Mouse (Mus musculus): ENCODE data around the gene Hist1h2bf. TPM values are rescaled to one million over a fixed set of nuclear protein-coding genes. Genes with fewer than 3 reads are reported as not detected.
"Not testable (repeated sequence)": the region's sequence is repeated elsewhere in the genome, so short reads cannot be mapped to it uniquely, and the experiment has no call there.

The Hist1h2bf gene
- polyA plus RNA-seq (2016; fragmentation: Nextera tagmentation; extraction: Ambion mirVana) = 1.5 and 2.0 TPM in 2 replicates

GRCm38 (mm10) chr13:23573898-23574524 is at the start of gene Hist1h2bf, which contains the start of gene Hist1h2ad:
Gene Hist1h2bf (minus strand): TSS chr13:23574196.
Gene Hist1h2ad (plus strand): TSS chr13:23574381.
- WGBS = under 1% methylated on average over 42 of the region's 42 CpGs
- H3K36me3 ChIP-seq; H3K27me3 ChIP-seq (replicated peaks); H3K9me3 ChIP-seq (replicated peaks): not testable (repeated sequence)
- peaks cover 19% of the 10 kb centered on the region for H3K4me1 ChIP-seq (replicated peaks)
- ATAC-seq (ENCODE audit: insufficient number of reproducible peaks, low FRiP score) = peak; percentile 90
- peak within 1 kb of the TSS; percentile 38 for H3K4me3 ChIP-seq
- H3K27ac ChIP-seq (ENCODE audit: poor library complexity, severe bottlenecking) = peak within 1 kb of the TSS; percentile 88
- H3K4me2 ChIP-seq = peak within 1 kb of the TSS; percentile 68
- peak within 1 kb of the TSS; percentile 73 for H3K9ac ChIP-seq

- H3K27ac ChIP-seq (ENCODE audit: poor library complexity, severe bottlenecking) = peak overlapping the region; percentile 98; the same call in 1 of the 2 replicates
- H3K4me1 ChIP-seq (replicated peaks) = peaks cover 12% of the 10 kb centered on the region
- no peak for ATAC-seq (ENCODE audit: insufficient number of reproducible peaks, low FRiP score)
- peak overlapping the region; percentile 74 for H3K4me3 ChIP-seq
- H3K9ac ChIP-seq = peak overlapping the region; percentile 96
- H3K36me3 ChIP-seq = no peaks in the 10 kb centered on the region
- WGBS = 26% methylated on average over 7 of the region's 7 CpGs
- no peaks in the 10 kb centered on the region for H3K27me3 ChIP-seq (replicated peaks)
- no peaks in the 10 kb centered on the region for H3K9me3 ChIP-seq (replicated peaks)
- H3K4me2 ChIP-seq = peak overlapping the region; percentile 98
Observed at GRCm38 (mm10) chr13:23622861-23623450, 49.0 kb upstream of the Hist1h2bf start.

DNA sequence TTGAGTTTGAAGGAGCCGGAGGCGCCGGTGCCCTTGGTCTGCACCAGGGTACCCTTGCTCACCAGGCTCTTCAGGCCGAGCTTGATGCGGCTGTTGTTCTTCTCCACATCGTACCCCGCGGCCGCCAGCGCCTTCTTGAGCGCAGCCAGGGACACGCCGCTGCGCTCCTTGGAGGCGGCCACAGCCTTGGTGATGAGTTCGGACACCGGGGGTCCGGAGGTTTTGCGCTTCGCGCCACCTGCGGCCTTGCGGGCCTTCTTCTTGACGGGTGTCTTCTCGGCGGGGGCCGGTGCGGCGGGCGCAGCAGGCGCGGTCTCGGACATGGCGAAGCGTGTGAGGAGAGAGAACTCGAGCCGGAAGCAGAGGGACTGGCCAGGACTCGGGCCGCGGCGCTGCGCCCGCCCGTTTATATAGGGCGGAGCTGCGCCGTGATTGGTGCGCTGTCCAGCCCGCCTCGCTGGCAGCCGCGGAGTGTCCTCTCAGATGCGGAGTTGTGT is 48.2 kb upstream of the Hist1h2bf start, which contains the start of gene Hist1h1e:
Hist1h1e (minus strand) TSS at position 384 of the 497 bp plus-strand sequence.
- under 1% methylated on average over 53 of the region's 53 CpGs for WGBS
- ATAC-seq (ENCODE audit: insufficient number of reproducible peaks, low FRiP score) = peak; percentile 94

DNA sequence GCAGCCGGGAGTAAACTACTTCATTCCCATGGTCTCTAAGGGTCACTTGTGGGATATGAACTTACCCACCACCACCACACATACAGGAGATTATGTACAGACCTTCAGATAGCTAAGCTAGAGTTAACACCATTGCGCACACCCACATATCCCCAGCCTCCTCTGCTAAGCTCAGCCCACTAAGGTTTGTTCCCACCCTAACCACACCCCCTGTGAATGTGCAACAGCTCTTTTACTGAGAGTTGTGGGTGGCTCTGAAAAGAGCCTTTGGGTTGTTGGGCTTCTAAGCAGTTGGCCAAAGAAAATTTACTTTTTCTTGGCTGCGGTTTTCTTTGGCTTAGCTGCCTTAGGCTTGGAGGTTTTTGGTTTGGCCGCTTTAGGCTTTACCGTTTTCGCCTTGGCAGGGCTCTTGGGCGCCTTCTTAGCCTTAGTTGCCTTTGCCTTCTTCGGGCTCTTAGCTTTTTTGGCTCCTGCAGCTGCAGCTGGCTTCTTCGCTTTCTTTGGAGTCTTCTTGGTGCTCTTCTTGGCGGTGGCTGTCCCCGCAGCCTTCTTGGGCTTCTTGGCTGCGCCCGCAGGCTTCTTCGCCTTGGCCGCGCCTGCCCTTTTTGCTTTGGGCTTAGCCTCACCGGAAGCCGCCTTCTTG is 47.7 kb upstream of the Hist1h2bf start:
- ATAC-seq (ENCODE audit: insufficient number of reproducible peaks, low FRiP score) = peak; percentile 86
- H3K4me3 ChIP-seq = peak overlapping the region; percentile 74
- peak overlapping the region; percentile 98 for H3K4me2 ChIP-seq
- H3K9me3 ChIP-seq (replicated peaks) = no peaks in the 10 kb centered on the region
- H3K27ac ChIP-seq (ENCODE audit: poor library complexity, severe bottlenecking) = peak overlapping the region; percentile 98
- peaks cover 12% of the 10 kb centered on the region for H3K4me1 ChIP-seq (replicated peaks)
- H3K9ac ChIP-seq = peak overlapping the region; percentile 96
- WGBS = under 1% methylated on average over 18 of the region's 18 CpGs
- no peaks in the 10 kb centered on the region for H3K36me3 ChIP-seq
- no peaks in the 10 kb centered on the region for H3K27me3 ChIP-seq (replicated peaks)

More for the DNA sequence above, 48.2 kb upstream of the Hist1h2bf start, which contains the start of gene Hist1h1e:
- Histone ChIP-seq H3K4me2 (peak within 1 kb of the TSS; percentile 98), H3K4me1 (replicated peaks) (peaks cover 12% of the 10 kb centered on the region), H3K27ac (ENCODE audit: poor library complexity, severe bottlenecking) (peak within 1 kb of the TSS; percentile 98), H3K9ac (peak within 1 kb of the TSS; percentile 96), H3K4me3 (peak within 1 kb of the TSS; percentile 74)
- not testable (repeated sequence) for H3K9me3 ChIP-seq (replicated peaks); H3K27me3 ChIP-seq (replicated peaks); H3K36me3 ChIP-seq

- Histone ChIP-seq H3K4me2 (peak within 1 kb of the TSS; percentile 98), H3K9me3 (replicated peaks) (no peaks in the 10 kb centered on the region), H3K27me3 (replicated peaks) (no peaks in the 10 kb centered on the region), H3K4me1 (replicated peaks) (peaks cover 12% of the 10 kb centered on the region), H3K36me3 (no peaks in the 10 kb centered on the region), H3K4me3 (peak within 1 kb of the TSS; percentile 74), H3K9ac (peak within 1 kb of the TSS; percentile 96), H3K27ac (ENCODE audit: poor library complexity, severe bottlenecking) (peak within 1 kb of the TSS; percentile 98)
- under 1% methylated on average over 27 of the region's 27 CpGs for WGBS
- ATAC-seq (ENCODE audit: insufficient number of reproducible peaks, low FRiP score) = peak; percentile 80
Observed at GRCm38 (mm10) chr13:23620733-23621531, 46.9 kb upstream of the Hist1h2bf start, which contains the start of gene Hist1h2be. Gene Hist1h2be (minus strand): TSS chr13:23621124.

GRCm38 (mm10) chr13:23620056-23620732 is 46.2 kb upstream of the Hist1h2bf start:
- no peak for ATAC-seq (ENCODE audit: insufficient number of reproducible peaks, low FRiP score)
- H3K27me3 ChIP-seq (replicated peaks) = no peaks in the 10 kb centered on the region
- peak overlapping the region; percentile 98 for H3K27ac ChIP-seq (ENCODE audit: poor library complexity, severe bottlenecking)
- peak overlapping the region; percentile 81 for H3K9ac ChIP-seq
- H3K4me3 ChIP-seq = peak overlapping the region; percentile 74
- WGBS = 54% methylated on average over 12 of the region's 12 CpGs
- no peaks in the 10 kb centered on the region for H3K36me3 ChIP-seq
- peaks cover 12% of the 10 kb centered on the region for H3K4me1 ChIP-seq (replicated peaks)
- H3K4me2 ChIP-seq = peak overlapping the region; percentile 98
- H3K9me3 ChIP-seq (replicated peaks) = no peaks in the 10 kb centered on the region

DNA sequence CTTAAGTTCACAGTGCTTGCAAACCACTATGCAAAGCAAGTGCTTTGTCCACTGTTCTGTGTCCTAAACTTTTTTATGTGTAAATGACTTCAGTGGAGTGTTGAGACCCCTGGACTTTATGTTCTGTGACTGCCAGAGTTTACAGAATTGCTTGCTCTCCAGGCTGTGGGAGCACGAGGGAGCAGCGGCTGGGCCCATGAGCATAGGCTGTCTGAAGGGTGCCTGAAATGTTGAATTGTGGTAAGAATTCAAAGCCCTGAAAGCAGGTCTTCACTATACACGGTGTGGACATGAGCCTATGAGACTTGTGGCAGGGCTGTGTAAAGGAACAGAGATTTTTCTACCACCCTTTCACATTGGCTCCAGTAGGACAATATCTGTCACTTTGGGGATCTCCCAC is 37.6 kb upstream of the Hist1h2bf start:
- no peaks in the 10 kb centered on the region for H3K4me1 ChIP-seq (replicated peaks)
- no peak overlapping the region for H3K27ac ChIP-seq (ENCODE audit: poor library complexity, severe bottlenecking)
- 83% methylated on average over 3 of the region's 3 CpGs for WGBS
- H3K4me2 ChIP-seq = no peak overlapping the region
- no peak for ATAC-seq (ENCODE audit: insufficient number of reproducible peaks, low FRiP score)
- H3K36me3 ChIP-seq = no peaks in the 10 kb centered on the region
- no peaks in the 10 kb centered on the region for H3K9me3 ChIP-seq (replicated peaks)
- no peak overlapping the region for H3K4me3 ChIP-seq
- H3K27me3 ChIP-seq (replicated peaks) = no peaks in the 10 kb centered on the region
- no peak overlapping the region for H3K9ac ChIP-seq

- no peaks in the 10 kb centered on the region for H3K36me3 ChIP-seq
- no peak overlapping the region for H3K4me3 ChIP-seq
- H3K4me2 ChIP-seq = no peak overlapping the region
- 80% methylated on average over 2 of the region's 2 CpGs for WGBS
- no peak overlapping the region for H3K9ac ChIP-seq
- no peaks in the 10 kb centered on the region for H3K27me3 ChIP-seq (replicated peaks)
- no peak overlapping the region for H3K27ac ChIP-seq (ENCODE audit: poor library complexity, severe bottlenecking)
- ATAC-seq (ENCODE audit: insufficient number of reproducible peaks, low FRiP score) = no peak
- H3K4me1 ChIP-seq (replicated peaks) = no peaks in the 10 kb centered on the region
- H3K9me3 ChIP-seq (replicated peaks) = no peaks in the 10 kb centered on the region
Observed at GRCm38 (mm10) chr13:23610393-23610792, 36.4 kb upstream of the Hist1h2bf start.

DNA sequence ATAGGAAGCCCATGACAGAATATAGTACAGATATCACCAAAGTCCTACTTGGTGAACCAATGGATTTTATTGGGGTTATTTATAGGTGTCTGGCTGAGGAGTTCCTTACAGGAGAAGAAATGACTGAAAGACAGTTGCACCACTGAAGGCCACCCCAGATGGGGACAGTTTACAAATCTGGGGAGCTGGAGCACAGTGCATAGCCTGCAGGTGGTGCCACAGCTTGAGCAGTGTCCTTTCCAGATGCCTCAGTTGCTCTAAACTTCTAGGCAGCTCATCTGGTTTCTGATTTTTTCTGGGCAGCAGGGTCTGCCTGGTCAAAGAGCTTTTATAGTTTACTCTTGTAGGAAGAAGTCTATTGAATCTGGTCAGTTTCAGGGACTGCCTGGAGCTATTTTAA is 35.8 kb upstream of the Hist1h2bf start:
- H3K4me3 ChIP-seq = no peak overlapping the region
- H3K9me3 ChIP-seq (replicated peaks) = no peaks in the 10 kb centered on the region
- no peak overlapping the region for H3K9ac ChIP-seq
- no peaks in the 10 kb centered on the region for H3K36me3 ChIP-seq
- H3K27ac ChIP-seq (ENCODE audit: poor library complexity, severe bottlenecking) = no peak overlapping the region
- H3K4me1 ChIP-seq (replicated peaks) = no peaks in the 10 kb centered on the region
- no peak for ATAC-seq (ENCODE audit: insufficient number of reproducible peaks, low FRiP score)
- no peak overlapping the region for H3K4me2 ChIP-seq
- H3K27me3 ChIP-seq (replicated peaks) = no peaks in the 10 kb centered on the region

GRCm38 (mm10) chr13:23609209-23609608 is 35.2 kb upstream of the Hist1h2bf start:
- H3K9ac ChIP-seq = no peak overlapping the region
- H3K9me3 ChIP-seq (replicated peaks) = no peaks in the 10 kb centered on the region
- H3K27me3 ChIP-seq (replicated peaks) = no peaks in the 10 kb centered on the region
- H3K4me3 ChIP-seq = no peak overlapping the region
- H3K4me1 ChIP-seq (replicated peaks) = no peaks in the 10 kb centered on the region
- ATAC-seq (ENCODE audit: insufficient number of reproducible peaks, low FRiP score) = no peak
- H3K27ac ChIP-seq (ENCODE audit: poor library complexity, severe bottlenecking) = no peak overlapping the region
- no peaks in the 10 kb centered on the region for H3K36me3 ChIP-seq
- 57% methylated on average over 4 of the region's 4 CpGs for WGBS
- H3K4me2 ChIP-seq = no peak overlapping the region

All from heart, embryonic 12.5 days (tissue).